Mouse (Mus musculus) megakaryocyte, adult 5-6 weeks (primary cell): ENCODE measurements at regions not wholly inside any gene's neighbourhood (a gene's known extent, or its start where the extent isn't known, plus 50 kb on each side); places are given as distances from the start of the nearest gene placed in this dataset.
"Not testable (repeated sequence)": the region's sequence is repeated elsewhere in the genome, so short reads cannot be mapped to it uniquely, and the experiment has no call there.

Experiments used
- ATAC-seq: 2 replicates; pipeline ENCODE4 v1.8.0; 2016; ENCODE audit warnings: mild to moderate bottlenecking, inconsistent platforms; ENCODE audit not compliant: poor library complexity, severe bottlenecking

- ATAC-seq = peak; percentile 51
Observed at GRCm38 (mm10) chr16:23838696-23839095, 52.1 kb downstream of the Sst start.

- ATAC-seq = peak; percentile 72
Observed at GRCm38 (mm10) chr16:23838114-23838513, 52.6 kb downstream of the Sst start.

- ATAC-seq = no peak
Observed at GRCm38 (mm10) chr16:23834991-23835390, 55.8 kb downstream of the Sst start.

- no peak for ATAC-seq
Observed at GRCm38 (mm10) chr16:23833603-23834002, 57.2 kb downstream of the Sst start.

GRCm38 (mm10) chr16:23833042-23833423, 57.7 kb downstream of the Sst start:
- ATAC-seq = no peak

GRCm38 (mm10) chr16:23832393-23833041, 58.2 kb downstream of the Sst start:
- ATAC-seq = no peak

- no peak for ATAC-seq
Observed at GRCm38 (mm10) chr16:23825662-23826061, 65.1 kb downstream of the Sst start.

GRCm38 (mm10) chr16:23785216-23785615, 105.5 kb downstream of the Sst start:
- no peak for ATAC-seq

GRCm38 (mm10) chr16:23784021-23784897, 106.5 kb downstream of the Sst start:
- ATAC-seq = no peak

GRCm38 (mm10) chr16:23780440-23781231, 110.1 kb downstream of the Sst start:
- no peak for ATAC-seq

GRCm38 (mm10) chr16:23777894-23778293, 112.9 kb downstream of the Sst start:
- ATAC-seq = no peak

GRCm38 (mm10) chr16:23777041-23777440, 113.7 kb downstream of the Sst start:
- ATAC-seq = no peak

- ATAC-seq = no peak
Observed at GRCm38 (mm10) chr16:23776501-23776900, 114.3 kb downstream of the Sst start.

- ATAC-seq = no peak
Observed at GRCm38 (mm10) chr16:23758136-23758812, 132.5 kb downstream of the Sst start.

- no peak for ATAC-seq
Observed at GRCm38 (mm10) chr16:23737026-23737425, 153.7 kb downstream of the Sst start.

GRCm38 (mm10) chr16:23735722-23736121, 155.0 kb downstream of the Sst start:
- no peak for ATAC-seq

- ATAC-seq = no peak
Observed at GRCm38 (mm10) chr16:23726562-23726961, 164.2 kb downstream of the Sst start.

- no peak for ATAC-seq
Observed at GRCm38 (mm10) chr16:23721745-23722144, 169.0 kb downstream of the Sst start.

- ATAC-seq = no peak
Observed at GRCm38 (mm10) chr16:23701156-23701555, 180.5 kb upstream of the Masp1 start.

- ATAC-seq = not testable (repeated sequence)
Observed at GRCm38 (mm10) chr16:23694226-23694625, 173.6 kb upstream of the Masp1 start.

- no peak for ATAC-seq
Observed at GRCm38 (mm10) chr16:23690061-23690460, 169.4 kb upstream of the Masp1 start.
